Mouse (Mus musculus): Measurements from ENCODE around the gene Vcl.

DNA sequence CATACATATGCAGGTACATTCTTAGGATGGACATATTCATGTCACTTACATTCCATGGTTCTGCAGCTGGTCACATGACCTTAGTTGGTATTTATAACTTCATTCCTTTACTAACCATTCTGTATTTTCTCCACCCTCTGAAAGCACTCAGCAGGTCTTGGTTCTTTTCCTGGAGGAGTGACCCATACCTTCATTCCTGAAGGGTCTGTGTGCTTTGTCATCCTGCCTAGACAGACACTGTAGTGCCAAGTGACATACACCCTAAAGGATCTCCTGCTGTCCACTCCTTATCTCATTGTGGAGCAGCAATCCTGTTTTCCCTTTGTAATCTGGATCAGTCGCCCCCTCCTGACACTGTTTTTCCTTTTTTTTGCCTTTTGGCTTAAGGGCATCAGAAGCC lies 153.6 kb downstream of the Vcl start:
- TF ChIP-seq CTCF (conservative IDR thresholded peaks at IDR 0.05; ENCODE audit: insufficient read depth, insufficient read length, low read depth, low read length), result no peak
- TF ChIP-seq POLR2A (IDR thresholded peaks at IDR 0.05; ENCODE audit: low read depth, low read length), result no peak

Data from kidney, adult 2 months (tissue).